Mouse (Mus musculus) limb, embryonic 11.5 days (tissue): ENCODE results near the gene Hdgfl1. TPM values are rescaled to one million over a fixed set of nuclear protein-coding genes. Genes with fewer than 3 reads are reported as not detected.

Experiments
- ATAC-seq: fragments of 200-750 bp; cut with Nextera tagmentation; 2 replicates; pipeline ENCODE4 v1.8.0; 2017; ENCODE audit warnings: low read depth; ENCODE audit not compliant: insufficient number of reproducible peaks, low FRiP score, low TSS enrichment
- DNase-seq: peaks from one replicate; pipeline ENCODE4 v3.0.0-alpha.2; 2015; ENCODE audit warnings: low spot score
- H3K27ac ChIP-seq: fragments of 300-500 bp; sonication (generic); replicated peaks from 2 replicates; pipeline ENCODE4 v1.5.1; 2014; ENCODE audit warnings: low read depth, mild to moderate bottlenecking, low read length
- H3K27me3 ChIP-seq: fragments of 300-500 bp; sonication (generic); 2 replicates; pipeline ENCODE4 v1.6.1; 2014; ENCODE audit warnings: mild to moderate bottlenecking, low read length, mixed read lengths; ENCODE audit not compliant: control insufficient read depth, insufficient read depth
- H3K36me3 ChIP-seq: fragments of 300-500 bp; sonication (generic); 2 replicates; pipeline ENCODE4 v1.6.1; 2014; ENCODE audit warnings: mild to moderate bottlenecking, low read length, moderate library complexity, mixed read lengths; ENCODE audit not compliant: control insufficient read depth, insufficient read depth
- H3K4me1 ChIP-seq: fragments of 300-500 bp; sonication (generic); 2 replicates; pipeline ENCODE4 v1.6.1; 2014; ENCODE audit warnings: low read length, mixed read lengths; ENCODE audit not compliant: control insufficient read depth, insufficient read depth
- H3K4me2 ChIP-seq: fragments of 300-500 bp; sonication (generic); 2 replicates; pipeline ENCODE4 v1.6.1; 2014; ENCODE audit warnings: low read depth, mild to moderate bottlenecking, moderate library complexity; ENCODE audit not compliant: severe bottlenecking
- H3K4me3 ChIP-seq: fragments of 300-500 bp; sonication (generic); 2 replicates; pipeline ENCODE4 v1.5.1; 2014; ENCODE audit warnings: low read depth, low read length
- H3K9ac ChIP-seq: fragments of 300-500 bp; sonication (generic); 2 replicates; pipeline ENCODE4 v1.6.1; 2014; ENCODE audit warnings: mild to moderate bottlenecking, low read length
- H3K9me3 ChIP-seq: fragments of 300-500 bp; sonication (generic); 2 replicates; pipeline ENCODE4 v1.6.1; 2016; ENCODE audit warnings: low read length; ENCODE audit not compliant: control insufficient read depth
- WGBS: fragments of 180-500 bp; shearing (Covaris S2); extraction: QIAGEN DNeasy Blood & Tissue Kit; methylation state at CpG from one replicate; pipeline ENCODE4 v1.1.7; 2014; 5-methylcytosine and 5-hydroxymethylcytosine counted together
- polyA plus RNA-seq: library from polyadenylated mRNA; unstranded; fragments of >200 nt; fragmentation: Nextera tagmentation; extraction: Ambion mirVana; gene quantifications from 2 replicates; pipeline ENCODE4 v1.2.1, GENCODE M21; 2014

Gene Hdgfl1
- not detected in 2 replicates for polyA plus RNA-seq

DNA sequence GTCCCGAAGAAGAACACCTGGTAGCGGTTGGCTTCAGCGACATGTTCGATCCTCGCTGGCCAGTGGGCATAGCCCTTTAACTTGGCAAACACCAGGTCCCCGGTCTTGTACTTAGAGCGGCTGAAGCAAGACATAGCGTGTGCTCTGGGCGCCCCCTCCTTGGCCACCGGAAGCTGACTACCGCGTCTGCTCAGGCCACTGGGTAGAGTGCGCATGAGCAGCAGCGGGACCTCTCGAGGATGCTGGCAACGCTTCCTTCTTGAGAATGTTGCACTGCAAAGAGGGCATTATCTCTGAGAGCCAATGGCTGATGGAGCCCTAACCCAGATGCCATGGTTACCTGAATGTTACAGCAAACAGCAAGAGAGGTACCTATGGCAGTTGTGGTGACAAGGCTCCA, at the start of gene Hdgfl1:
Gene Hdgfl1 (minus strand): TSS at position 211 of the 400 bp plus-strand sequence.
- no peak within 1 kb of the TSS for H3K4me2 ChIP-seq
- no peak within 1 kb of the TSS for H3K4me3 ChIP-seq
- H3K9ac ChIP-seq, result no peak within 1 kb of the TSS
- H3K36me3 ChIP-seq, result no peaks in the 10 kb centered on the region
- no peak for ATAC-seq
- H3K4me1 ChIP-seq, result no peaks in the 10 kb centered on the region
- no peak within 1 kb of the TSS for H3K27ac ChIP-seq
- no peak for DNase-seq
- WGBS, result 94% methylated on average over 16 of the region's 16 CpGs
- no peaks in the 10 kb centered on the region for H3K27me3 ChIP-seq
- no peaks in the 10 kb centered on the region; the same call in 1 of the 2 replicates for H3K9me3 ChIP-seq

DNA sequence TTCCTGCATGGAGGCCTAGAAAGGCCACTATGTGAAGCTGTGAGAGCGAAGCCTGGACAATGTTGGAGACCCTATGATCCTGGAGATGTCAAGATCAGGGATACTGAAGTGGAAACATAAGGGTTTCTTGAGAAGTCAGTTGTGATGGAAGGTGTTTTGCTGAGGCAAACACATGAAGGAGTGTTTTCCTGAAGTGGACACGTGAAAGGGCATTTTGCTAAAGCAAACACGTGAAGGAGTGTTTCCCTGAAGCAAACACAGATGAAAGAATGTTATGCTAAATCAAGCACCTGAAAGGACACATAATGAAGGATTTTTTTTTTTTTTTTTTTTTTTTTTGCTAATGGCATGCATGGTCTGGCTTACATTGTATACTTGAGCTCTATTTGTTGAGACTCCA, 25.5 kb upstream of the Hdgfl1 start:
- WGBS, result 83% methylated on average over 3 of the region's 3 CpGs
- Histone ChIP-seq H3K27ac (no peak overlapping the region), H3K4me1 (no peaks in the 10 kb centered on the region), H3K36me3 (no peaks in the 10 kb centered on the region), H3K9ac (no peak overlapping the region), H3K4me2 (no peak overlapping the region), H3K4me3 (no peak overlapping the region), H3K9me3 (no peaks in the 10 kb centered on the region), H3K27me3 (no peaks in the 10 kb centered on the region)
- no peak for DNase-seq
- ATAC-seq, result no peak

DNA sequence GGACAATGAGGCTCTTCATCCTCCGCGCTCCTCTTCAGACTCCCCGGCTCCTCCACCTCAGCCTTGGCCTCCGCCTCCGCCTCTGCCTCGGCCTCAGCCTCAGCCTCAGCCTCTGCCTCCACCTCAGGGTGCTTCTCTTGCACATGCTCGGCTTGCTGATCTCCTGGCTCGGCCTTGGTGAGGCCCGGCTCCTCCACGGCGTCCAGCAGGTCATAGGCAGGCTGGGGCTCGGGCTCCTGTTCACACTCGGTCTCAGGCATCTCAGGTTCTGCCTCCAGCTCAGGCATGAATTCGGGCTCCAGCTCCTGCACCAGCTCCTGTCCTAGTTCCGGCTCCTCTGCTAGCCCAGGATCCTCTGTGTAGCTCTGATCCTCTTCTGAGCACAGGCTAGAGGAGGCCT, 541 bp downstream of the Hdgfl1 start:
- DNase-seq (no peak), ATAC-seq (no peak)
- no peaks in the 10 kb centered on the region for H3K27me3 ChIP-seq
- H3K4me1 ChIP-seq, result no peaks in the 10 kb centered on the region
- WGBS, result 96% methylated on average over 15 of the region's 15 CpGs
- no peaks in the 10 kb centered on the region; the same call in 1 of the 2 replicates for H3K9me3 ChIP-seq
- H3K36me3 ChIP-seq, result no peaks in the 10 kb centered on the region
- H3K4me3 ChIP-seq, result no peak overlapping the region
- H3K4me2 ChIP-seq, result no peak overlapping the region
- H3K9ac ChIP-seq, result no peak overlapping the region
- H3K27ac ChIP-seq, result no peak overlapping the region

DNA sequence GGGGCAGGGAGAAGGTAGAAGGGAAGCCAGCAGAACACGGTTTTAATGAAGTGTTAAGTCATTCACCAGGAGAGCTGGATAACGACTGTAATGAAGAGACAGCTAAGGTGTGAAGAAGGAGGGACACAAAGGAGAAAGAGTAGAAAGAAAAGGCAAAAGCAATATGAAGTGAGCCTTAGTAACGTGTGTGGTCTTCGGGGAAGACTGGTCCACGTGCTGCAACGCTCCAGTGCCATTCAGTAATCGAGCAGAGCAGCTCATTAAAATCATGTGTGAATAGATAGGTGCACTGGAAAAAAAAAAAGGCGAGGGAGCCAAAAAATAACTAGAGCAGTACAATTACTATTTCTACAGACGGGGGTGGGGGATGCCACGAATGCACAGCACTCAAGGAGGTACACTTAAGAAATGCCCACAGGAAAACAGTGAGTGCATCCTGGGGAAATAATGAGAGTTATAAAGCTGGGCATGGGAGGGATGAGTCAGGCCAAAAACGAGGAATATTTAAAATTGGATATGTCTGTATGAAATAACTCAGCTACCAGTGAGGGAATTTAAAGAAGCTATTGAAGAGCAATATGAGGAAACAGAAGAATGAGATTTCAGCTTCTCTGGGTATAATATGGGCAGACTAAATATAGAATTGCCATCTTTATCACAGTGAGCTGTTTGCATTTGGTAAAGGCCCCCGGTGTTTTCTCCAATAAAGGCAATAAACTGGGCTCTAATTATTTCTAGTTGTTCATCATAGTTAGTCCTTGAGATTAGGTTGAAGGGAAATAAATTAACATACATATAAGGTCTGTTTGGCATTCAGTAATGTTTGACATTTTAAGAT, 7.8 kb downstream of the Hdgfl1 start:
- no peak overlapping the region for H3K27ac ChIP-seq
- no peaks in the 10 kb centered on the region for H3K4me1 ChIP-seq
- ATAC-seq, result no peak
- WGBS, result 51% methylated on average over 12 of the region's 12 CpGs
- H3K4me2 ChIP-seq, result no peak overlapping the region
- no peak overlapping the region for H3K4me3 ChIP-seq
- DNase-seq, result no peak
- no peaks in the 10 kb centered on the region for H3K36me3 ChIP-seq
- H3K9me3 ChIP-seq, result no peaks in the 10 kb centered on the region
- H3K9ac ChIP-seq, result no peak overlapping the region
- no peaks in the 10 kb centered on the region for H3K27me3 ChIP-seq

DNA sequence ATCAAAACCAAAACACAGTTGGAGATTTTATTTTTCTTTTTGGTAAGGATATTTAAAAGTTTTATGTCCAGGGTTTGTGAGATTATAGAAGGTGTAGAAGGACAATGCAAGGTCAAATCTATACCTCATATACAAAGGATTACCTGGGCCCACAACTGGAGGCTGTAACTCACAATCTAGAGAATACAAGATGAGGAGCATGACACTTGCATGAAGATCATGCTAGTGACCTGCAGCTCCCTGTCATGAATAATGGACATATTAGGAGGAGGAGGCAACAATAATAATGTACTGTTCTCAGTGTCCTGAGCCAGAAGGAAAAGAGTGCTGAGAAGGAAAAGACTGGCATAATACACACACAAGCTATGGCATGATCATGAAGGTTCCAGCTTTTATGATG, 17.1 kb downstream of the Hdgfl1 start:
- H3K4me2 ChIP-seq, result no peak overlapping the region
- no peak for DNase-seq
- no peaks in the 10 kb centered on the region for H3K4me1 ChIP-seq
- H3K27me3 ChIP-seq, result no peaks in the 10 kb centered on the region
- no peak for ATAC-seq
- no peak overlapping the region for H3K9ac ChIP-seq
- H3K9me3 ChIP-seq, result no peaks in the 10 kb centered on the region
- no peak overlapping the region for H3K4me3 ChIP-seq
- no peaks in the 10 kb centered on the region for H3K36me3 ChIP-seq
- no peak overlapping the region for H3K27ac ChIP-seq

DNA sequence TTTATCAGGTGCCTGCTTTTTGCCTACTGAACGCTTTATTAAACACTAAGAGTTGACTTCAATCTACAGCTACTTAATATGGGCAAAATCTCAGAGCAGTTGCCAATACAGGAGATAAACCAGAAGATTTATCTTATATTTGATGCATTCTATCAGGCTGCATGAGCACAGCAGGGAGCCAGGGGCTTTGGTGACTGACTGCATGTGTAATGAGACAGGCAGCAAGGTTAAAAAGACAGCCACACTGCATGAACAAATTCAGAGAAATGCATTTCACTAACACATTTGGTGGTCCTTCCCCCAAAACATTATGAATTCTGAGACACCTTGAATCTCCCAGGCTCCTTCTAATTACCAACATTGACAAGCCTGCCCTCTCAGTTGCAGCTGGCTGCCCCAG, 17.6 kb downstream of the Hdgfl1 start:
- no peak overlapping the region for H3K9ac ChIP-seq
- H3K27ac ChIP-seq, result no peak overlapping the region
- H3K4me2 ChIP-seq, result no peak overlapping the region
- no peaks in the 10 kb centered on the region for H3K9me3 ChIP-seq
- H3K4me1 ChIP-seq, result no peaks in the 10 kb centered on the region
- DNase-seq, result no peak
- 88% methylated on average over 1 of the region's 1 CpGs for WGBS
- ATAC-seq, result no peak
- H3K4me3 ChIP-seq, result no peak overlapping the region
- no peaks in the 10 kb centered on the region for H3K36me3 ChIP-seq
- H3K27me3 ChIP-seq, result no peaks in the 10 kb centered on the region

DNA sequence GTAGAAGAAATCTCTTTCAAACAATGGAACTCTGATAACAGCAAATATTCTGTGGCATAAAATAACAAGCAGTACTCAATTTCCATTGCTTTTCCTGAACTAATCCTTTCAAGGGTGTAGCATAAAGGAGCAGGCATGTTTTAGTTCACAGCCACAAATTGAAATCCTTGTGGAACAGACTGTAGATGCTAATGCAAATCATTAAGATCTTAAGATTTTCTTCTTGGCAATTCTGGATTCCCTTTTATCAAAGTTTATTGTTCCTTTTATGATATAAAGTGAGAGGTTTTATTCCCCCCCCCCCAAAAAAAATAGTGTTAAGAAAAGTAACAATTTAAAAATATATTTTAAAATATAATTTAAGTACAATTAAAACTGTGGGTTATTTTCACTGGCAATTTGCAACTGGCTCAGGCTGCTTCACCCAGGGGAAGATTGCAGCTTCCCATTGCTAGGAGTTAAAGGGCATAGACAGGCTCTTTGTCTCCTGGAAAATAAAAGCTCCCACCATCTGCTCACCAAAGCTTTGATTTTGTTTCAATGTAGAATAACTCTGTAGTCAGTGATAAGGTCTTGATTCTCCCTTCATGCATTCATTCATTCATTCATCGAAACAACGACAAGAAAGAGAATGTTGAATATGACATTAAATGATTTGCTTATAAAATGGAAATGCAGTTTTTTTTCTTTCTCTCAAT, 24.1 kb downstream of the Hdgfl1 start:
- Histone ChIP-seq H3K4me2 (no peak overlapping the region), H3K9ac (no peak overlapping the region), H3K27me3 (no peaks in the 10 kb centered on the region), H3K4me3 (no peak overlapping the region), H3K9me3 (no peaks in the 10 kb centered on the region), H3K4me1 (no peaks in the 10 kb centered on the region), H3K27ac (no peak overlapping the region), H3K36me3 (no peaks in the 10 kb centered on the region)
- WGBS, result 97% methylated on average over 2 of the region's 2 CpGs
- ATAC-seq (no peak), DNase-seq (no peak)

DNA sequence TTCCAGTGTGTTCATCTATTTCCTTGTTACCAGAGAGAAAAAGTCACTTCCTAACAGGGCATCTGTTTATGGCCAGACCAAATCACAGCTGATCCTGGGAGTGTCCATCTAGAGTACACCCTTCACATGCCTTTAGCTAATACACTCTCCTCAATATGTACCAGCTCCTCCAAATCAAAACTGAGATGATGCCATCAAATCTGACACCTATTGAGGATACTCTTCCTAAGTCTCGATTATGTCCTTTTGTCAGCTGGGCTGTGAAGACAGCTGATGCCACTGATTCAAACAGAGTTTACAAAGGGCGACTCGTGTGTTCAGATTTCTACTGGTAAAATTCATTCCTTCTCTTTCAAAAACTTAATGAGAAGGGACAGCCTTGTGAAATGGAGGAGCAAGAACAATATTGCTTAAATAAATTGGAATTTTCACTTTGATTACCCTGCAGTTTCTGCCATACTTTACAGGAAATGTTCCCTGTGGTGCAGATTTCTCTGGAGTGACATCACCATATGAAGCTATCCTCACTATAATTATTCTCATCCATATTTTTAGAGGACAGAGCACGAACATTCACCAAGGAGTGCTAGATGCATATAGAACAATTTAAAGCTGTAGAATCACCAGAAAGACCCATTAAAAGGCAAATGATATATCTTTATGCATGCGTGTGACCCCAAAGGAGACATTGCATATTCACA, 24.8 kb downstream of the Hdgfl1 start:
- DNase-seq (no peak), ATAC-seq (no peak)
- no peak overlapping the region for H3K4me3 ChIP-seq
- H3K9me3 ChIP-seq, result no peaks in the 10 kb centered on the region
- H3K36me3 ChIP-seq, result no peaks in the 10 kb centered on the region
- no peak overlapping the region for H3K9ac ChIP-seq
- 88% methylated on average over 5 of the region's 5 CpGs for WGBS
- H3K27ac ChIP-seq, result no peak overlapping the region
- no peaks in the 10 kb centered on the region for H3K4me1 ChIP-seq
- H3K4me2 ChIP-seq, result no peak overlapping the region
- H3K27me3 ChIP-seq, result no peaks in the 10 kb centered on the region
